Mouse (Mus musculus): ENCODE data around the gene Gm10974. TPM values are rescaled to one million over a fixed set of nuclear protein-coding genes. Genes with fewer than 3 reads are reported as not detected.

Gm10974 gene
- polyA plus RNA-seq, 1 experiment from 2014 or later = not detected

DNA sequence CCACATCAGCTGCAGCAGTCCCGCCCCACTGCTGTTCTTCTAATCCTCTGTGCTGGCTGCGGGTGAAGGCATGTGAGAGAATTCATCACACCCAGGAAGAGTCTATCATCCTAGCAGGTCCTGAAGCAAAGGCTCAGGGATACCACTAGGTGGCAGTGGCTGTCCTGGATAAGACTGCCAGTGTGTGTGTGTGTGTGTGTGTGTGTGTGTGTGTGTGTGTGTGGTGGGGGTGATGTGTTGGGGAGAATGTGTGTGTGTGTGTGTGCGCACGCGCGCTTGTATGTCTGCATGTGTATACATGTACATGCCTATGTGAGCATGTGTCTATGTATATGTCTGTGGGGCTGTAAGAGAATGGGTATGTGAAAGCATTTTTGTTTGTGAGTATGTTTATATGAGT, 43.7 kb downstream of the Gm10974 start:
- Histone ChIP-seq H3K9me3 (no peaks in the 10 kb centered on the region), H3K4me3 (no peak overlapping the region), H3K4me2 (no peak overlapping the region), H3K36me3 (no peaks in the 10 kb centered on the region), H3K4me1 (peaks cover 20% of the 10 kb centered on the region), H3K9ac (no peak overlapping the region), H3K27me3 (peaks cover 4% of the 10 kb centered on the region; the same call in 1 of the 2 replicates), H3K27ac (no peak overlapping the region)
- no peak for ATAC-seq (ENCODE audit: insufficient number of reproducible peaks, insufficient read depth, low FRiP score, low TSS enrichment, low read depth)
- WGBS = 65% methylated on average over 6 of the region's 6 CpGs

GRCm38 (mm10) chr7:66413093-66413492, 47.4 kb downstream of the Gm10974 start:
- Histone ChIP-seq H3K9me3 (no peaks in the 10 kb centered on the region), H3K9ac (no peak overlapping the region), H3K27me3 (0 out of 2 replicates have a peak, but pooled peaks cover 4% of the 10 kb centered on the region), H3K4me1 (no peaks in the 10 kb centered on the region), H3K4me2 (no peak overlapping the region), H3K4me3 (no peak overlapping the region), H3K36me3 (no peaks in the 10 kb centered on the region), H3K27ac (no peak overlapping the region)
- no peak for ATAC-seq (ENCODE audit: insufficient number of reproducible peaks, insufficient read depth, low FRiP score, low TSS enrichment, low read depth)
- WGBS = 76% methylated on average over 7 of the region's 7 CpGs

GRCm38 (mm10) chr7:66416829-66417228, 51.1 kb downstream of the Gm10974 start:
- H3K4me3 ChIP-seq = no peak overlapping the region
- no peak overlapping the region for H3K4me2 ChIP-seq
- no peaks in the 10 kb centered on the region for H3K36me3 ChIP-seq
- H3K27ac ChIP-seq = no peak overlapping the region
- no peaks in the 10 kb centered on the region for H3K9me3 ChIP-seq
- WGBS = 66% methylated on average over 4 of the region's 4 CpGs
- H3K4me1 ChIP-seq = peaks cover 3% of the 10 kb centered on the region; the same call in 1 of the 2 replicates
- H3K27me3 ChIP-seq = peaks cover 8% of the 10 kb centered on the region
- ATAC-seq (ENCODE audit: insufficient number of reproducible peaks, insufficient read depth, low FRiP score, low TSS enrichment, low read depth) = no peak
- H3K9ac ChIP-seq = no peak overlapping the region

- 49% methylated on average over 12 of the region's 12 CpGs for WGBS
Measured at GRCm38 (mm10) chr7:66418981-66419380, 53.3 kb downstream of the Gm10974 start.

GRCm38 (mm10) chr7:66421903-66422302, 56.2 kb downstream of the Gm10974 start:
- peaks cover 29% of the 10 kb centered on the region for H3K27me3 ChIP-seq
- H3K9me3 ChIP-seq = no peaks in the 10 kb centered on the region
- no peak overlapping the region for H3K4me2 ChIP-seq
- no peak overlapping the region for H3K27ac ChIP-seq
- ATAC-seq (ENCODE audit: insufficient number of reproducible peaks, insufficient read depth, low FRiP score, low TSS enrichment, low read depth) = no peak
- H3K4me3 ChIP-seq = no peak overlapping the region
- no peaks in the 10 kb centered on the region for H3K36me3 ChIP-seq
- 57% methylated on average over 8 of the region's 8 CpGs for WGBS
- no peak overlapping the region for H3K9ac ChIP-seq
- H3K4me1 ChIP-seq = peaks cover 23% of the 10 kb centered on the region

More at GRCm38 (mm10) chr7:66418981-66419380, 53.3 kb downstream of the Gm10974 start:
- no peak overlapping the region for H3K4me2 ChIP-seq
- H3K4me3 ChIP-seq = no peak overlapping the region
- H3K4me1 ChIP-seq = peaks cover 13% of the 10 kb centered on the region
- H3K9ac ChIP-seq = no peak overlapping the region
- no peak for ATAC-seq (ENCODE audit: insufficient number of reproducible peaks, insufficient read depth, low FRiP score, low TSS enrichment, low read depth)
- no peaks in the 10 kb centered on the region for H3K36me3 ChIP-seq
- no peak overlapping the region for H3K27ac ChIP-seq
- H3K9me3 ChIP-seq = no peaks in the 10 kb centered on the region
- peaks cover 6% of the 10 kb centered on the region for H3K27me3 ChIP-seq

DNA sequence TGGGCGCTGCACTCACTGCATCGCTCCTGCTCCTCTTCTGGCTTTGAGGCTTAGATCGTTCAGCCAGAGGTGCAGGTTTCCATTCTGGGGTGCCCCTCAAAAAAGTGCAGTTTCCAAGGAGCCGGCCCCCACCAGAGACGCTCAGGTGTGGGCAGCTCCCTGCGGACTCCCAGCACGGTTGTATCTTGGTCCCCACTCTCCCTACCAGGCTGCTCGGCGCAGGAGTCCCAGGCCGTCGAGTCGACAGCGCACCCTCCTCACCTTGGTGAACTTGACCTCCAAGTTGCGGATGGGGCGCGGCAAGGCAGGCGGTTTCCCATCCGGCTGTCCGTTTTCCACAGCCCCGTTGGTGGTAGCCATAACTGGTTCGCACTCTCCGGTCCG, 61.3 kb downstream of the Gm10974 start:
- H3K4me1 ChIP-seq = peaks cover 32% of the 10 kb centered on the region
- peaks cover 54% of the 10 kb centered on the region for H3K27me3 ChIP-seq
- H3K4me3 ChIP-seq = peak overlapping the region; percentile 61
- WGBS = under 1% methylated on average over 23 of the region's 23 CpGs
- H3K36me3 ChIP-seq = no peaks in the 10 kb centered on the region
- no peak for ATAC-seq (ENCODE audit: insufficient number of reproducible peaks, insufficient read depth, low FRiP score, low TSS enrichment, low read depth)
- H3K4me2 ChIP-seq = peak overlapping the region; percentile 98
- peak overlapping the region; percentile 69 for H3K9ac ChIP-seq
- H3K9me3 ChIP-seq = no peaks in the 10 kb centered on the region
- no peak overlapping the region for H3K27ac ChIP-seq

- no peaks in the 10 kb centered on the region for H3K36me3 ChIP-seq
- peak within 1 kb of the TSS; percentile 98 for H3K4me2 ChIP-seq
- H3K9me3 ChIP-seq = no peaks in the 10 kb centered on the region
- H3K4me3 ChIP-seq = peak within 1 kb of the TSS; percentile 61
- WGBS = under 1% methylated on average over 55 of the region's 56 CpGs
- ATAC-seq (ENCODE audit: insufficient number of reproducible peaks, insufficient read depth, low FRiP score, low TSS enrichment, low read depth) = peak; percentile 46
- H3K27ac ChIP-seq = no peak within 1 kb of the TSS
- H3K27me3 ChIP-seq = peaks cover 54% of the 10 kb centered on the region
- H3K4me1 ChIP-seq = peaks cover 32% of the 10 kb centered on the region
- peak within 1 kb of the TSS; percentile 69 for H3K9ac ChIP-seq
Measured at GRCm38 (mm10) chr7:66427437-66428161, 61.9 kb downstream of the Gm10974 start, which contains the start of gene Aldh1a3. Gene Aldh1a3 (minus strand): TSS chr7:66427517.

DNA sequence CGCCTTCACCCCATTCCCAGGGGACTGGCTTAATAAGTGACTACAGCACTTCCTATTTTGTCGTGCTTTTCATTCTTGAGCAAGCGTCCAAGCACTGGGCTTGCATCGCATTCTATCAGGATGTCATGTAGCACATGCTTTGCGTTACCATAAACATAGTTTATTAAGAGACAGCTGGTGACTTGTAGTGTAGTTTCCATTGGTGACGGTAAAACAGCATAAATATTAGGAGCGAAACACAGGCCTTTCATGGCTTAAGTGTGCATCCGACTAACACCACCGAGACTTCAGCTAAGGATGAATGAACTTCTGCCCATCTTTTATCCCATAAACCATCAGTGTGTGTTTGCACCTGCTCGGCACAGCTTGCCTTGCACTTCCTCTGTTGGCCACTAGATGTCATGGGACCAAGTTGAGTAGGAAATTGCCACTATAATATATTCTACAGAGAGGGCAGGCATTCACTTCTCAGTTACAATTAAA, 68.8 kb downstream of the Gm10974 start:
- 40% methylated on average over 10 of the region's 10 CpGs for WGBS
- H3K9ac ChIP-seq = no peak overlapping the region
- no peaks in the 10 kb centered on the region for H3K36me3 ChIP-seq
- no peak overlapping the region for H3K4me2 ChIP-seq
- H3K27ac ChIP-seq = no peak overlapping the region
- H3K9me3 ChIP-seq = no peaks in the 10 kb centered on the region
- H3K4me3 ChIP-seq = no peak overlapping the region
- ATAC-seq (ENCODE audit: insufficient number of reproducible peaks, insufficient read depth, low FRiP score, low TSS enrichment, low read depth) = no peak
- H3K4me1 ChIP-seq = peaks cover 8% of the 10 kb centered on the region
- H3K27me3 ChIP-seq = peaks cover 4% of the 10 kb centered on the region

Small RNA genes lying within 50 kb of the gene (microRNA-seq; reads per million reads assigned to microRNA genes)
- gene Mir7057 = not detected

Other genes with a start within 250 kb of the Gm10974 start
- gene Lrrk1, start 22.4 kb downstream of the Gm10974 start, polyA plus RNA-seq (2015; fragmentation: Nextera tagmentation; extraction: Ambion mirVana) = 14.3 and 15.8 TPM in 2 replicates
- 17.3 and 18.8 TPM in 2 replicates for gene Aldh1a3, start 61.6 kb downstream of the Gm10974 start, polyA plus RNA-seq (2015; fragmentation: Nextera tagmentation; extraction: Ambion mirVana)